Mouse (Mus musculus): ENCODE data around the gene Amfr. TPM values are rescaled to one million over a fixed set of nuclear protein-coding genes. Genes with fewer than 3 reads are reported as not detected.

Gene Amfr
- polyA plus RNA-seq, 1 experiment from 2014 or later: 49.6 TPM

- H3K27me3 ChIP-seq: no peaks in the 10 kb centered on the region
- H3K4me2 ChIP-seq: no peak overlapping the region
- no peak overlapping the region for H3K9ac ChIP-seq
- peaks cover 84% of the 10 kb centered on the region for H3K36me3 ChIP-seq
- 94% methylated on average over 6 of the region's 6 CpGs for WGBS
- H3K4me3 ChIP-seq: no peak overlapping the region
- H3K4me1 ChIP-seq: no peaks in the 10 kb centered on the region
- ATAC-seq (ENCODE audit: borderline replicate concordance, extremely low read depth, low FRiP score, low TSS enrichment): no peak
- no peaks in the 10 kb centered on the region for H3K9me3 ChIP-seq
- H3K27ac ChIP-seq: no peak overlapping the region
Observed at GRCm38 (mm10) chr8:93976446-93977211, 36.0 kb downstream of the Amfr start.

GRCm38 (mm10) chr8:93975358-93975757, 37.3 kb downstream of the Amfr start:
- no peak overlapping the region for H3K4me3 ChIP-seq
- H3K4me2 ChIP-seq: no peak overlapping the region
- no peak for ATAC-seq (ENCODE audit: borderline replicate concordance, extremely low read depth, low FRiP score, low TSS enrichment)
- no peaks in the 10 kb centered on the region for H3K27me3 ChIP-seq
- H3K9me3 ChIP-seq: no peaks in the 10 kb centered on the region
- H3K9ac ChIP-seq: no peak overlapping the region
- peaks cover 79% of the 10 kb centered on the region for H3K36me3 ChIP-seq
- WGBS: 86% methylated on average over 2 of the region's 2 CpGs
- H3K4me1 ChIP-seq: no peaks in the 10 kb centered on the region
- H3K27ac ChIP-seq: no peak overlapping the region

- 76% methylated on average over 11 of the region's 11 CpGs for WGBS
- Histone ChIP-seq H3K4me3 (no peak overlapping the region), H3K4me1 (no peaks in the 10 kb centered on the region), H3K4me2 (no peak overlapping the region), H3K27me3 (no peaks in the 10 kb centered on the region), H3K9me3 (no peaks in the 10 kb centered on the region), H3K9ac (no peak overlapping the region), H3K36me3 (peaks cover 75% of the 10 kb centered on the region), H3K27ac (no peak overlapping the region)
- no peak for ATAC-seq (ENCODE audit: borderline replicate concordance, extremely low read depth, low FRiP score, low TSS enrichment)
Observed at GRCm38 (mm10) chr8:93974602-93975186, 37.9 kb downstream of the Amfr start.

- Histone ChIP-seq H3K9me3 (no peaks in the 10 kb centered on the region), H3K4me3 (no peak overlapping the region), H3K4me1 (no peaks in the 10 kb centered on the region), H3K9ac (no peak overlapping the region), H3K4me2 (no peak overlapping the region), H3K27me3 (no peaks in the 10 kb centered on the region), H3K36me3 (peaks cover 71% of the 10 kb centered on the region), H3K27ac (no peak overlapping the region)
- 95% methylated on average over 13 of the region's 13 CpGs for WGBS
- no peak for ATAC-seq (ENCODE audit: borderline replicate concordance, extremely low read depth, low FRiP score, low TSS enrichment)
Observed at GRCm38 (mm10) chr8:93973831-93974375, 38.7 kb downstream of the Amfr start.

GRCm38 (mm10) chr8:93972971-93973734, 39.5 kb downstream of the Amfr start:
- ATAC-seq (ENCODE audit: borderline replicate concordance, extremely low read depth, low FRiP score, low TSS enrichment): no peak
- Histone ChIP-seq H3K27me3 (no peaks in the 10 kb centered on the region), H3K36me3 (peaks cover 64% of the 10 kb centered on the region), H3K4me1 (no peaks in the 10 kb centered on the region), H3K27ac (no peak overlapping the region), H3K9ac (no peak overlapping the region), H3K4me2 (no peak overlapping the region), H3K9me3 (no peaks in the 10 kb centered on the region), H3K4me3 (no peak overlapping the region)
- 80% methylated on average over 14 of the region's 14 CpGs for WGBS

- no peaks in the 10 kb centered on the region for H3K27me3 ChIP-seq
- ATAC-seq (ENCODE audit: borderline replicate concordance, extremely low read depth, low FRiP score, low TSS enrichment): no peak
- no peak overlapping the region for H3K9ac ChIP-seq
- no peak overlapping the region for H3K27ac ChIP-seq
- no peaks in the 10 kb centered on the region for H3K4me1 ChIP-seq
- peaks cover 59% of the 10 kb centered on the region for H3K36me3 ChIP-seq
- H3K9me3 ChIP-seq: no peaks in the 10 kb centered on the region
- no peak overlapping the region for H3K4me3 ChIP-seq
- no peak overlapping the region for H3K4me2 ChIP-seq
- 91% methylated on average over 5 of the region's 5 CpGs for WGBS
Observed at GRCm38 (mm10) chr8:93972211-93972610, 40.4 kb downstream of the Amfr start.

- WGBS: 89% methylated on average over 10 of the region's 10 CpGs
- peaks cover 54% of the 10 kb centered on the region for H3K36me3 ChIP-seq
Observed at GRCm38 (mm10) chr8:93971451-93971850, 41.2 kb downstream of the Amfr start.

GRCm38 (mm10) chr8:93969626-93970340, 42.9 kb downstream of the Amfr start:
- Histone ChIP-seq H3K27ac (no peak overlapping the region), H3K9ac (no peak overlapping the region), H3K4me2 (no peak overlapping the region), H3K4me3 (no peak overlapping the region), H3K9me3 (no peaks in the 10 kb centered on the region), H3K36me3 (peaks cover 39% of the 10 kb centered on the region), H3K27me3 (no peaks in the 10 kb centered on the region), H3K4me1 (no peaks in the 10 kb centered on the region)
- WGBS: 69% methylated on average over 7 of the region's 7 CpGs
- ATAC-seq (ENCODE audit: borderline replicate concordance, extremely low read depth, low FRiP score, low TSS enrichment): no peak

More at GRCm38 (mm10) chr8:93971451-93971850, 41.2 kb downstream of the Amfr start:
- H3K27me3 ChIP-seq: no peaks in the 10 kb centered on the region
- no peak for ATAC-seq (ENCODE audit: borderline replicate concordance, extremely low read depth, low FRiP score, low TSS enrichment)
- no peaks in the 10 kb centered on the region for H3K9me3 ChIP-seq
- H3K27ac ChIP-seq: no peak overlapping the region
- H3K4me2 ChIP-seq: no peak overlapping the region
- no peaks in the 10 kb centered on the region for H3K4me1 ChIP-seq
- H3K4me3 ChIP-seq: no peak overlapping the region
- no peak overlapping the region for H3K9ac ChIP-seq

- ATAC-seq (ENCODE audit: borderline replicate concordance, extremely low read depth, low FRiP score, low TSS enrichment): no peak
- 46% methylated on average over 6 of the region's 6 CpGs for WGBS
- Histone ChIP-seq H3K4me2 (no peak overlapping the region), H3K27ac (no peak overlapping the region), H3K9ac (no peak overlapping the region), H3K4me1 (no peaks in the 10 kb centered on the region), H3K27me3 (no peaks in the 10 kb centered on the region), H3K9me3 (no peaks in the 10 kb centered on the region), H3K36me3 (peaks cover 24% of the 10 kb centered on the region), H3K4me3 (no peak overlapping the region)
Observed at GRCm38 (mm10) chr8:93968293-93968692, 44.3 kb downstream of the Amfr start.

- ATAC-seq (ENCODE audit: borderline replicate concordance, extremely low read depth, low FRiP score, low TSS enrichment): no peak
- Histone ChIP-seq H3K27me3 (no peaks in the 10 kb centered on the region), H3K9me3 (no peaks in the 10 kb centered on the region), H3K9ac (no peak overlapping the region), H3K4me2 (no peak overlapping the region), H3K36me3 (no peaks in the 10 kb centered on the region), H3K27ac (no peak overlapping the region), H3K4me3 (no peak overlapping the region), H3K4me1 (no peaks in the 10 kb centered on the region)
- WGBS: 74% methylated on average over 6 of the region's 6 CpGs
Observed at GRCm38 (mm10) chr8:93960909-93961308, 51.7 kb downstream of the Amfr start.

GRCm38 (mm10) chr8:93958402-93958801, 54.2 kb downstream of the Amfr start:
- ATAC-seq (ENCODE audit: borderline replicate concordance, extremely low read depth, low FRiP score, low TSS enrichment): no peak
- WGBS: 83% methylated on average over 9 of the region's 9 CpGs
- H3K27me3 ChIP-seq: no peaks in the 10 kb centered on the region

More at GRCm38 (mm10) chr8:93958402-93958801, 54.2 kb downstream of the Amfr start:
- Histone ChIP-seq H3K9me3 (no peaks in the 10 kb centered on the region), H3K27ac (no peak overlapping the region), H3K4me1 (no peaks in the 10 kb centered on the region), H3K36me3 (no peaks in the 10 kb centered on the region), H3K4me3 (no peak overlapping the region), H3K9ac (no peak overlapping the region), H3K4me2 (no peak overlapping the region)
